Mouse (Mus musculus) neural tube, embryonic 10.5 days (tissue): ENCODE measurements around the gene H2-Q4.
"Not testable (repeated sequence)": the region's sequence is repeated elsewhere in the genome, so short reads cannot be mapped to it uniquely, and the experiment has no call there.

Experiments used
- DNase-seq: peaks from one replicate; pipeline ENCODE4 v3.0.0-alpha.2; 2017; ENCODE audit warnings: low spot score; ENCODE audit errors: extremely low spot score

H2-Q4 gene

DNA sequence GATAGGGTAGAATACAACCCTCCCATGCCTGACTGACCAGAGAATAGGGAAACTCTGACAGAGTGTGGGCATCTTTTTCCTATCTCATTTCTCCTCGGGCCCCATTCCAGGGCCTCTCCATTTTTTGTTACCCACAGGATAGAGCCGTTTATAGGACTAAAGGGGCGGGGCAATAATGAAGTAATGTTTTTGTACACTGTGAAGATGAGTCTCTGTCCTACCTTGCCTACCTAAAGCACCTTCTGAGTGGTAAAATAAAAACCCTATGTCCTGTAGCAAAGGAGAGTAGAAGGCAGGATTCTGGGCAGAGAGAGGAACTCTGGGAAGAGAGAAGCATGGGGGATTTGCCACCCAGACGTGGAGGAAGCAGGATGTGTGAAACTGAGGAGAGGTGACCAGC is 40.1 kb downstream of the H2-Q4 start:
- not testable (repeated sequence) for DNase-seq

DNA sequence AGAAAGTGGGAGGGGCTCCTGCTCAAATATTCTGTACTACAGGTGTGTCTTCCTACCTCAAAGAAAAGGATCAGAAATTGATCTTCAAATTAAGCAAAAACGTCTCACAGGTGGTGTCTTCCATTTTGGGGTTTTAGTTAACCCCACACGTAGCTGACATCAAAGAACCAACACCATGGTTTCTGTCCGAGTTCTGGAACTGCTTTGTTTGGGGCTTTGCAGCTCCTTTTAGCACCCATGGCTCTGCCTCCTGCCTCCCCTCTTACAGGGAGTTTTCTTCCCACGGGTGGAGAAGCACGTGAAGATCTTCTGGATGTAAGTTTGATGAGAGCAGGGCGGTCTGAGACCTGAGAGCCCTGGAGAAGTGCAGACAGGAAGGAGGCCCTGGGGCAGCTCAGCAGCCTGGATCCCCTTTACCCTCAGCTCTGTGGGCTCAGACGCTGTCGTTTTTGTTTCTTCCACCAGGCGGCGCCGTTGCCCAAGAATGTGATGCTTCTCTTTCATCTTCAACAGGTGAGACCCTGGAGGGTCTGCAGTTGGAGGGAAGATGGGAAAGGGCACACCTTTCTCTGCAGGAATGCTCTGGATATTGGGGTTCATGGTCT is 40.9 kb downstream of the H2-Q4 start:
- peak; percentile 68 for DNase-seq

DNA sequence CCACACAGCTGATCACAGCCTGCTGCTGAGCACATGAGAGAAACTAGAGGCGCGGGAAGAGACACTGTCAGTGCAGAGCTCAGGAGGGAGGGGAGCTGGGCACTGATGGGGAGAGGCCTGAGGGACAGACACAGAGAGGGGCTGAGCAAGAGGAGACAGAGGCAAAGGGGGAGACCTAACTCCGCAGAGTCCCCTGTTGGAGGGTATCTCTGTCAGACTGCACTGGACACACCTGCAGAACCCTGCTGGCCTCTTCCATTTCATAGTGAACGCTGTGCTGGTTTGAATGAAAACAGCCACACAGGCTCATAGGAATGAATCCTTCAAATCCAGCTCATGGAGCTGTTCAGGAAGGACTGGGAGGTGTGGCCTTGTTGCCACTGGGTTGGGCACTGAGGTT is 41.9 kb downstream of the H2-Q4 start:
- not testable (repeated sequence) for DNase-seq

DNA sequence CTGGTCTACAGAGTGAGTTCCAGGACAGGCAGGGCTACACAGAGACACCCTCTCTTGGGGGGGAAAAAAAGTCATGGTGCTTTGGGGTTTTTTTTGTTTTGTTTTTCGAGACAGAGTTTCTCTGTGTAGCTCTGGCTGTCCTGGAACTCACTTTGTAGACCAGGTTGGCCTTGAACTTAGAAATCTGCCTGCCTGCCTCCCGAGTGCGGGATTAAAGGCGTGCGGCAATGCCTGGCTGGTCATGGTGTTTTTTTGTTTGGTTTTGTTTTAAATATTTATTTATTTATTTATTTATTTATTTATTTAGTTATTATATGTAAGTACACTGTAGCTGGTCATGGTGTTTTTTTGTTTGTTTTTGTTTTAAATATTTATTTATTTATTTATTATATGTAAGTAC is 42.9 kb downstream of the H2-Q4 start:
- not testable (repeated sequence) for DNase-seq

DNA sequence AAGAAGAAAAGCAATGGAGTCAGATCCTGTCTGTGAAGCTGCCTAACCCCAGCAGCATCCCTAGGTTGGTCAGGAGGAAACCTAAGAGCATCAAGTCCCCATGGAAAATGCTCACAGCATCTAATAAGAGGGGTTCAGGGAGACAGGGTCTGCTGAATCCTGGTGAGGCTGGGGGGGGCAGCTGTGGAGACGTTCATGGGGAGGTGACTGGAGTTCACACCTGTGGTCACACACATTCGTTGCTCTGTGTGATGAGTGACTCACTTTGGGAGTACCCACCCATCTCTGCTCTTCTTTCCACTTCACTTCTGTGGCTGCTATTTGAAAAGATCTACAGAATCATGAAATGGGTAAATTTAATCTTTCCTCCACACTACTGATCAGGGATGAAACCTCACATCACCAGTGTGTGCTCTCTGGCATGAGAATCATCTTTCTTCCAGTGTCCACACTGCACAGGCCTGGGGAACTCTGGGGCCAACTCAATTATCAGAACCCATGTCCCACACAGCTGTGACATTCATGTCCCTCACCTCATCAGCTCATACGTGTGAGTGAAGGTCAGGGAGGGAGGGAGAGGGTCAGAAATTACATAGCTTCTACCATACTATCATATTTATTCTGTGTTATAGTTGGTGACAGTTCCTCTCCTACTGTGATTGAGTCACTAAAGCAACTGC is 43.9 kb downstream of the H2-Q4 start:
- DNase-seq: not testable (repeated sequence)

DNA sequence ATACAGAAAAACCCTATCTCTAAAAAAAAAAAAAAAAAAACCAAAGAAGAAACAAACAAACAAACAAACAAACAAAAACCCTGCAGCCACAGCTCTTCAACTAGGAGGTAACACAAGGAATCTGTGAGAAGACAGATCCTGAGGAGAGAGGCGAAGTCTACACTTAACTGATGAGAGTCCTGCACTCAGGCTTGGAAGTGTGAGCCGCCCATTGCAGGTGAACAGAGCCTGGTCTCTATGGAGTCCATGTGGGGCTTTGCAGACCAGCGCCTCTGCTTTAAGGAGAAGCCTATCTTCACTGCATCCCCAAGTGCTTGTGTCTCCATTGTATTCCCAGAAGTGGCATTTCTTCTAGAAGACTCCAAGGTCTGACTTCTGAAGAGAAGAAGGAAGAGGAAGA is 44.7 kb downstream of the H2-Q4 start:
- not testable (repeated sequence) for DNase-seq

DNA sequence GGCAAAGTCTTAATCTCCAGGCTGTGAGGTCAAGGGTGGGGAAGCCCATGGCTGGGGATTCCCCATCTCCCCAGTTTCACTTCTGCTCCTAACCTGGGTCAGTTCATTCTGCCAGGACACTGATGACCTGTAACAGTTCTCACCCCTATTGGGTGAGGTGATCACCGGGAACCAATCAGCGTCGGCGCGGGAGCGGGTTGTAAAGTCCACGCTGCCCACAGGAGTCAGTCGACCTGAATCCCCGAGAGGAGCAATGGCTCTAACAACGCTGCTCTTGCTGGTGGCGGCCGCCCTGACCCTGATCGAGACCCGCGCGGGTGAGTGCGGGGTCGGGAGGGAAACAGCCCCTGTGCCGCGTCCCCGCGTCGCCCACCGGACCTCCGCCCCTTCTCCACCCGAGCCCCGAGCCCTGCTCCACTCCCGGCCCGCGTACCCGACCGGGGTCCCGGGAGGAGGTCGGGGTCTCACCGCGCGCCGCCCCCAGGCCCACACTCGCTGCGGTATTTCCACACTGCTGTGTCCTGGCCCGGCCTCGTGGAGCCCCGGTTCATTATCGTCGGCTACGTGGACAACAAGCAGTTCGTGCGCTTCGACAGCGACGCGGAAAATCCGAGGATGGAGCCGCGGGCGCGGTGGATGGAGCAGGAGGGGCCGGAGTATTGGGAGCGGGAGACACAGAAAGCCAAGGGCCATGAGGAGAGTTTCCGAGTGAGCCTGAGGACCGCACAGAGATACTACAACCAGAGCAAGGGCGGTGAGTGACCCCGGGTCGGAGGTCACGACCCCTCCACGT is 45.4 kb downstream of the H2-Q4 start, which contains the start of gene H2-Q6:
TSS of gene H2-Q6 (plus strand) at position 227 of the 793 bp plus-strand sequence.
- DNase-seq: peak; percentile 72

DNA sequence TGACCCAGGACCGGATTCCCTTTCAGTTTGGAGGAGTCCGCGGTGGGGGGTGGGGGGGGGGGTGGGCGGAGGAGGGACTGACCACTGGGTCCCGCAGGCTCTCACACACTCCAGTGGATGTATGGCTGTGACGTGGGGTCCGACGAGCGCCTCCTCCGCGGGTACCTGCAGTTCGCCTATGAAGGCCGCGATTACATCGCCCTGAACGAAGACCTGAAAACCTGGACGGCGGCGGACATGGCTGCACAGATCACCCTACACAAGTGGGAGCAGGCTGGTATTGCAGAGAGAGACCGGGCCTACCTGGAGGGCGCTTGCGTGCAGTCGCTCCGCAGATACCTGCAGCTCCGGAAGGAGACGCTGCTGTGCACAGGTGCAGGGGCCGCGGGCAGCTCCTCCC is 46.1 kb downstream of the H2-Q4 start:
- DNase-seq: peak; percentile 42

DNA sequence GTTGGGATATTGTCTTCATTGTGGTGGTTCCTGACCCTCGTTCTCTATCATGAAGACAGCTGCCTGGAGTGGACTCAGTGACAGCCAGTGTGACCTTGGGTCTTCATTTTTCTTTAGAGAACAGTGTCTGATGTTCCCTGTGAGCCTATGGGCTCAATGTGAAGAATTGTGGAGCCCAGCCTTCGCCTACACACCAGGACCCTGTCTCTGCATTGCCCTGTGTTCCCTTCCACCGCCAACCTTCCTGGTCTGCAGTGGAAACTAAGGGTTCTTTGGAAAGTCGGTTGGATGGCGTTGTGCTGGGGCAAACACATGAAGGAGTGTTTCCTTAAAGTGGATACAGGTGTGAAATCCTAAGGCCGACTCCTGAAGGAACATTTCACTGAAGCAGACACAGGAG is 49.5 kb downstream of the H2-Q4 start:
- not testable (repeated sequence) for DNase-seq

DNA sequence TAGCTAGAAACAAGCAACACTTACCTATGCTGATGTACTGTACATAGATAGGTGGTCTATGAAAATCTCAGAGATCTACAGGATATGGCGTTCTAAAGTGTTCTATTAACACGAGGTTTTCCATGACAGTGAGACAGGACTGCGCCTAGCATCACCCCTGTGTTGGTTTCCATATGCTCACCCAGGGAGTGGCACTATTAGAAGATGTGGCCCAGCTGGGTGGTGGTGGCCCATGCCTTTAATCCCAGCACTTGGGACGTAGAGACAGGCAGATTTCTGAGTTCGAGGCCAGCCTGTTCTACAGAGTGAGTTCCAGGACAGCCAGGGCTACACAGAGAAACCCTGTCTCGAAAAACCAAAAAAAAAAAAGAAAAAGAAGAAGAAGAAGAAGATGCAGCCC is 51.3 kb downstream of the H2-Q4 start:
- not testable (repeated sequence) for DNase-seq

DNA sequence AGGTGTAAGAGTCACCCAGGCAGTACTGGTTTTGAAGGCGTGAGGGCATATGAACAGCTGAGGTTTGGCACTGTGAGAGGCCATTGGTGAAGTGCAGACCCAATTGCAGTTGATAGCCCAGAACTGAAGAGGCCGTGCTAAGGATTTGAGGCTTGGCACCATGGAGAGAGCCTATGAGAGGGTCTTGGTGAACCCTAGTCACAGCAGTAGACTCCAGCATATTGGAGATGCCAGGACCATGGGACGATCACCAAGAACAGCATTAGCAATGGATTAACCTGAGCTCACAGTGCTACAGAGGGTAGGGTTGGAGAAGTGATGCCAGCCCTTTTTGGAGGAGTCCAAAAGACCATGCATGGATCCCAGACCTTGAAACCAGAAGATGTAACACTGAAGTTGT is 52.8 kb downstream of the H2-Q4 start:
- not testable (repeated sequence) for DNase-seq

DNA sequence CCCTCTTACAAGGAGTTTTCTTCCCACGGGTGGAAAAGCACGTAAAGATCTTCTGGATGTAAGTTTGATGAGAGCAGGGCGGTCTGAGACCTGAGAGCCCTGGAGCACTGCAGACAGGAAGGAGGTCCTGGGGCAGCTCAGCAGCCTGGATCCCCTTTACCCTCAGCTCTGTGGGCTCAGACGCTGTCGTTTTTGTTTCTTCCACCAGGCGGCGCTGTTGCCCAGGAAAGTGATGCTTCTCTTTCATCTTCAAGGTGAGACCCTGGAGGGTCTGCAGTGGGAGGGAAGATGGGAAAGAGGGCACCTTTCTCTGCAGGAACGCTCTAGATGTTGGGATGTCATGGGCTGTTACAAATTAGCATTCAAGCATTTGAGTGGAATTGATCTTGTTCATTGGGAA is 55.4 kb downstream of the H2-Q4 start:
- DNase-seq: peak; percentile 79
